Mouse (Mus musculus): ENCODE measurements at regions not wholly inside any gene's neighbourhood (a gene's known extent, or its start where the extent isn't known, plus 50 kb on each side); places are given as distances from the start of the nearest gene placed in this dataset.
"Not testable (repeated sequence)": the region's sequence is repeated elsewhere in the genome, so short reads cannot be mapped to it uniquely, and the experiment has no call there.

DNA sequence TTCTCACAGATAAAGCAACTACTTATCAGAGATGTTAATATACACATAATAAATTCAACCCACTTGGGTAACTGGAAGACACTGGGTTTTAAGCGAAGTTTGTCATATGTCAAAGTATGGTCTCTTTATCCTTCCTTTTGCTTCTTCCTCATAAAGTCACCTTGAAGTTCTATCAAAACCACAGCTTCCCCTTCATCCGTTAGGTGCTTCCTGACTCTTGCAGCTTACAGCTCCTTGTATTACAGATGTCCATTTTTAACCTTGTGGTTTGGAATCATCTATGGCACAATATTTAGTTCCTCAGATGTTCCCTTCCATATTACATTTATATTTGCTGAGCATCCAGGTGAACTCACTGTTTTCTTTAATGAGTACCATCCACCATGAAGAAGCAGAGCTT lies 787.0 kb downstream of the Rab28 start:
- TF ChIP-seq POLR2A (IDR thresholded peaks at IDR 0.05; ENCODE audit: low read depth, low read length) (no peak), CTCF (conservative IDR thresholded peaks at IDR 0.05; ENCODE audit: insufficient read depth, insufficient read length, low read depth, low read length) (no peak)
- Histone ChIP-seq H3K27me3 (replicated peaks; ENCODE audit: control insufficient read depth, insufficient read depth, low read length) (no peaks in the 10 kb centered on the region), H3K4me1 (ENCODE audit: control insufficient read depth, insufficient read depth, low read length) (no peaks in the 10 kb centered on the region), H3K27ac (ENCODE audit: insufficient read depth, low read depth, low read length) (no peak overlapping the region), H3K36me3 (ENCODE audit: control insufficient read depth, insufficient read depth, low read length) (no peaks in the 10 kb centered on the region), H3K4me3 (ENCODE audit: insufficient read depth, low read depth, low read length) (no peak overlapping the region)
- 84% methylated on average over 2 of the region's 2 CpGs for WGBS
- no peak for DNase-seq

DNA sequence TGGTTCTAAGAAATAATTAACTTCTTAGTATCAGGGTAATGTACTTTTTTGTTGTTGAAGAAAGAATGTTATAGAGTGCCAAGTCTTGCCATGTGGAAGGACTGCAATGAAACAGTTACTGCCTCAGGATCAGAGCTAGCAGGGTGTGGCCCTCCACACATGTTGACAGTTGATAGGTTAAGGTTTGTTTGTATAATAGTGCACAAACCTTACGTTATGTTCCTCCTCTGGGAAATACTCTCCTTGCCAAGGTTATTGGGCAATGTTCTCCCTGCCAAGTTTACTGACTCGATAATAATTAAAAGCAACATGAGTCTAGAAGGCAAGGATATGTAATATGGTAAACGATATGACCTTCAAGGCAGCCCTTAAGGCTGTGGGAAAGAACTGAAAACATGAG lies 799.2 kb downstream of the Rab28 start:
- TF ChIP-seq CTCF (conservative IDR thresholded peaks at IDR 0.05; ENCODE audit: insufficient read depth, insufficient read length, low read depth, low read length): no peak
- no peak for TF ChIP-seq POLR2A (IDR thresholded peaks at IDR 0.05; ENCODE audit: low read depth, low read length)
- Histone ChIP-seq H3K27ac (ENCODE audit: insufficient read depth, low read depth, low read length) (no peak overlapping the region), H3K27me3 (replicated peaks; ENCODE audit: control insufficient read depth, insufficient read depth, low read length) (no peaks in the 10 kb centered on the region), H3K4me1 (ENCODE audit: control insufficient read depth, insufficient read depth, low read length) (no peaks in the 10 kb centered on the region), H3K36me3 (ENCODE audit: control insufficient read depth, insufficient read depth, low read length) (no peaks in the 10 kb centered on the region), H3K4me3 (ENCODE audit: insufficient read depth, low read depth, low read length) (no peak overlapping the region)
- peak; percentile 1 for DNase-seq
- WGBS: 49% methylated on average over 3 of the region's 3 CpGs

DNA sequence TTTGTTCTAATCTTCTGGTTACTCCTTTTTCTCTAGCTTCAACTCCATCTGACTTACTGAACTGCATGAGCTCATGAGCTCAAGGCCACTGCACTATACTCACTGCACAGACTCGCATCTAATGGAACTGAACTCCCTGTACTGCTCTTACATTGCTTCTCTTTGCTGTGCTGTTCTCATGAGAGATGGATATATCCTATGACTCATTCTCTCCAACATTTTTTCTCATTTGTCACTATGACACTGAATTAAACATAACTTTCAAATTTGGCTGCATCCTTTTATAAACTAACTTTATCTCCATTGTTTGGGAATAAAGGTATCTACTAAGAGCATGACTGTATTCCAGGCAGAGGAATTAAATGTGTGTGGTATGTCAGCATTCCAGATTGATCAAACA lies 806.2 kb downstream of the Rab28 start:
- H3K36me3 ChIP-seq (ENCODE audit: control insufficient read depth, insufficient read depth, low read length): no peaks in the 10 kb centered on the region
- H3K27ac ChIP-seq (ENCODE audit: insufficient read depth, low read depth, low read length): no peak overlapping the region
- no peak overlapping the region for H3K4me3 ChIP-seq (ENCODE audit: insufficient read depth, low read depth, low read length)
- DNase-seq: no peak
- no peaks in the 10 kb centered on the region for H3K4me1 ChIP-seq (ENCODE audit: control insufficient read depth, insufficient read depth, low read length)
- no peak for TF ChIP-seq POLR2A (IDR thresholded peaks at IDR 0.05; ENCODE audit: low read depth, low read length)
- no peak for TF ChIP-seq CTCF (conservative IDR thresholded peaks at IDR 0.05; ENCODE audit: insufficient read depth, insufficient read length, low read depth, low read length)
- WGBS: 79% methylated on average over 1 of the region's 1 CpGs
- no peaks in the 10 kb centered on the region for H3K27me3 ChIP-seq (replicated peaks; ENCODE audit: control insufficient read depth, insufficient read depth, low read length)

DNA sequence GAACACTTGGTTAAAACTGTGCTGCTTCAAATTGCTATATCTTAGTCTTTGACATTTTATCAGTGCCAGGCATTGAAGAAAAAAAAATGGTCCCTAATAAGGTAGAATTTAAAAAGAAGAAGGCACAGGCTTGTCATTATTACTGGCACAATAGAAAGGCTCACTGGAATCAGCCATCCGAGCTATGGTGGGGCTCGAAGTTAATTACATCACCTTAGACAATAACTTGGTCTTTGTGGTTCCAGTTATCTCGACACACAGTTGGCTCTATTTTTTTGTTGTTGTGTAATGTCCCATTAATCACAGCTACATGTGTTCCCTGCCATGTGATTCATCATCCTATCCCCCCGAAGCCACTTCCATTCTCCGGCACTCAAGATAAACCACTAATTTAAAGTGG lies 825.1 kb downstream of the Rab28 start:
- TF ChIP-seq POLR2A (IDR thresholded peaks at IDR 0.05; ENCODE audit: low read depth, low read length) (no peak), CTCF (conservative IDR thresholded peaks at IDR 0.05; ENCODE audit: insufficient read depth, insufficient read length, low read depth, low read length) (no peak)
- H3K36me3 ChIP-seq (ENCODE audit: control insufficient read depth, insufficient read depth, low read length): no peaks in the 10 kb centered on the region
- WGBS: 65% methylated on average over 5 of the region's 5 CpGs
- no peaks in the 10 kb centered on the region for H3K4me1 ChIP-seq (ENCODE audit: control insufficient read depth, insufficient read depth, low read length)
- no peak for DNase-seq
- no peaks in the 10 kb centered on the region for H3K27me3 ChIP-seq (replicated peaks; ENCODE audit: control insufficient read depth, insufficient read depth, low read length)
- no peak overlapping the region for H3K27ac ChIP-seq (ENCODE audit: insufficient read depth, low read depth, low read length)
- no peak overlapping the region for H3K4me3 ChIP-seq (ENCODE audit: insufficient read depth, low read depth, low read length)

DNA sequence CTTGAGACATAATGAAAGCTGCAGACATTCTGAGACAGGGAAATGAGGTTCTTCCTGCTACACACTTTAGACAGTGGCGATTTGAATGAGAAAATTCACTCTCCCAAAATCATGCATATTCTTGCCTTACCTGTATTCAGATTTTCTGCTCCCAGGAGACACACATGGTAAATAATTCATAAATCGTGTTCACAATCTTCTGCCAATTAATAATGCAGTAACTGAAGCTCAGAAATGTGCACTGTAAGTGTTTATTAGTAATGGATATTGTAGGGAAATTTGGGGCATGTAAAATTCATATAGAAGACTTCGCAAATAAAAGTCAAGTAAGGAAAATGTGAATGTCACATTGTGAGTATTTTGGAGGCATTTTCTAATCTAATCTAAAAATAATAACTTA lies 830.2 kb downstream of the Rab28 start:
- H3K4me1 ChIP-seq (ENCODE audit: control insufficient read depth, insufficient read depth, low read length): no peaks in the 10 kb centered on the region
- TF ChIP-seq CTCF (conservative IDR thresholded peaks at IDR 0.05; ENCODE audit: insufficient read depth, insufficient read length, low read depth, low read length) (no peak), POLR2A (IDR thresholded peaks at IDR 0.05; ENCODE audit: low read depth, low read length) (no peak)

DNA sequence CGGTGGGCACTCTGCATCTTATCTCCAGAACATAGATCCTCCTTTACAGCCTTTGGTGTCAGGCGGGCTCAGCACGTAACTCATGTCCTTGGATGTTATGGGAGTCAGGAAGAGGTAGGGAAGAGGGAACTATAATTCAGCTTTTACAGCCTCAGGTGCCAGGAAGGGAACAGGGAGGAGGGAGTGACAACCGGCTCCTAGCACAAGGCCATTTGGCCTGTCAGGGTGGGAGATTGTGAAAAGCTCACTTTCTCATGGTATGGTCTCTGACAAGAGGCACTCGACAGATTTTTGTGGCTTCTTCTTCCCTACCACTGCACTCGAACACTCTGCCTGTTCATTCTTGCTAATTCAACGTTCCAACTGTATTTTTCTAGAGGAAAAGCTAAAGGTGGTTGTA lies 845.6 kb downstream of the Rab28 start:
- H3K36me3 ChIP-seq (ENCODE audit: control insufficient read depth, insufficient read depth, low read length); H3K4me1 ChIP-seq (ENCODE audit: control insufficient read depth, insufficient read depth, low read length); H3K27me3 ChIP-seq (replicated peaks; ENCODE audit: control insufficient read depth, insufficient read depth, low read length); DNase-seq; H3K27ac ChIP-seq (ENCODE audit: insufficient read depth, low read depth, low read length); H3K4me3 ChIP-seq (ENCODE audit: insufficient read depth, low read depth, low read length): not testable (repeated sequence)
- WGBS: 66% methylated on average over 7 of the region's 7 CpGs

More for the DNA sequence above, 830.2 kb downstream of the Rab28 start:
- no peaks in the 10 kb centered on the region for H3K27me3 ChIP-seq (replicated peaks; ENCODE audit: control insufficient read depth, insufficient read depth, low read length)
- H3K4me3 ChIP-seq (ENCODE audit: insufficient read depth, low read depth, low read length): no peak overlapping the region
- 63% methylated on average over 3 of the region's 3 CpGs for WGBS
- no peak overlapping the region for H3K27ac ChIP-seq (ENCODE audit: insufficient read depth, low read depth, low read length)
- H3K36me3 ChIP-seq (ENCODE audit: control insufficient read depth, insufficient read depth, low read length): no peaks in the 10 kb centered on the region
- DNase-seq: no peak

Measured in kidney, adult 2 months (tissue).